Mouse (Mus musculus) liver, postnatal 0 days (tissue): ENCODE measurements around the gene Actg2.

ENCODE experiments used
- CTCF ChIP-seq: sonication (generic); IDR thresholded peaks from 2 replicates; pipeline ENCODE4 v1.5.1; 2016; ENCODE audit warnings: antibody characterized with exemption, low read depth
- EP300 ChIP-seq: IDR thresholded peaks from 2 replicates; pipeline ENCODE4 v1.6.1; 2016; ENCODE audit warnings: antibody characterized with exemption, low read depth, mild to moderate bottlenecking

GRCm38 (mm10) chr6:83507168-83507546 lies 28.9 kb downstream of the Actg2 start:
- TF ChIP-seq CTCF (no peak), EP300 (no peak)
